Mouse (Mus musculus): ENCODE measurements around the gene Tbx4. TPM values are rescaled to one million over a fixed set of nuclear protein-coding genes. Genes with fewer than 3 reads are reported as not detected.

The Tbx4 gene
- polyA plus RNA-seq, 1 experiment = 0.07 TPM

GRCm38 (mm10) chr11:85839258-85840030, 46.8 kb upstream of the Tbx4 start:
- TF ChIP-seq POLR2A (IDR thresholded peaks at IDR 0.05; ENCODE audit: low read depth, low read length) (no peak), CTCF (IDR thresholded peaks at IDR 0.05; ENCODE audit: extremely low read depth, insufficient read depth, insufficient read length, insufficient replicate concordance) (no peak)
- no peak for DNase-seq (ENCODE audit: low read depth in 1 of 2, low spot score in 2 of 2)
- no peaks in the 10 kb centered on the region for H3K36me3 ChIP-seq (ENCODE audit: control insufficient read depth, insufficient read depth, low read length)
- peaks cover 22% of the 10 kb centered on the region for H3K4me1 ChIP-seq (ENCODE audit: control insufficient read depth, insufficient read depth, insufficient read length)
- WGBS = 34% methylated on average over 7 of the region's 7 CpGs
- no peak overlapping the region for H3K27ac ChIP-seq (ENCODE audit: insufficient read depth, low read length)
- peaks cover 49% of the 10 kb centered on the region for H3K27me3 ChIP-seq (ENCODE audit: control insufficient read depth, insufficient read depth, low read length)
- no peak overlapping the region for H3K4me3 ChIP-seq (ENCODE audit: extremely low read depth, insufficient read depth, insufficient read length)

- TF ChIP-seq POLR2A (IDR thresholded peaks at IDR 0.05; ENCODE audit: low read depth, low read length) (no peak), CTCF (IDR thresholded peaks at IDR 0.05; ENCODE audit: extremely low read depth, insufficient read depth, insufficient read length, insufficient replicate concordance) (no peak)
- WGBS = 15% methylated on average over 27 of the region's 27 CpGs
- Histone ChIP-seq H3K27me3 (ENCODE audit: control insufficient read depth, insufficient read depth, low read length) (peaks cover 47% of the 10 kb centered on the region), H3K4me1 (ENCODE audit: control insufficient read depth, insufficient read depth, insufficient read length) (peaks cover 22% of the 10 kb centered on the region), H3K27ac (ENCODE audit: insufficient read depth, low read length) (no peak overlapping the region), H3K36me3 (ENCODE audit: control insufficient read depth, insufficient read depth, low read length) (no peaks in the 10 kb centered on the region), H3K4me3 (ENCODE audit: extremely low read depth, insufficient read depth, insufficient read length) (no peak overlapping the region)
- DNase-seq (ENCODE audit: low read depth in 1 of 2, low spot score in 2 of 2) = no peak
These were observed 46.0 kb upstream of the Tbx4 start for GRCm38 (mm10) chr11:85840031-85840802.

- Histone ChIP-seq H3K27me3 (ENCODE audit: control insufficient read depth, insufficient read depth, low read length) (peaks cover 47% of the 10 kb centered on the region), H3K27ac (ENCODE audit: insufficient read depth, low read length) (no peak overlapping the region), H3K4me1 (ENCODE audit: control insufficient read depth, insufficient read depth, insufficient read length) (peaks cover 22% of the 10 kb centered on the region), H3K36me3 (ENCODE audit: control insufficient read depth, insufficient read depth, low read length) (no peaks in the 10 kb centered on the region), H3K4me3 (ENCODE audit: extremely low read depth, insufficient read depth, insufficient read length) (no peak overlapping the region)
- 7% methylated on average over 21 of the region's 21 CpGs for WGBS
- TF ChIP-seq POLR2A (IDR thresholded peaks at IDR 0.05; ENCODE audit: low read depth, low read length) (no peak), CTCF (IDR thresholded peaks at IDR 0.05; ENCODE audit: extremely low read depth, insufficient read depth, insufficient read length, insufficient replicate concordance) (no peak)
- no peak for DNase-seq (ENCODE audit: low read depth in 1 of 2, low spot score in 2 of 2)
These were observed 45.4 kb upstream of the Tbx4 start for GRCm38 (mm10) chr11:85840803-85841145.

- H3K27me3 ChIP-seq (ENCODE audit: control insufficient read depth, insufficient read depth, low read length) = peaks cover 47% of the 10 kb centered on the region
- no peaks in the 10 kb centered on the region for H3K36me3 ChIP-seq (ENCODE audit: control insufficient read depth, insufficient read depth, low read length)
- WGBS = 14% methylated on average over 8 of the region's 8 CpGs
- DNase-seq (ENCODE audit: low read depth in 1 of 2, low spot score in 2 of 2) = no peak
- TF ChIP-seq CTCF (IDR thresholded peaks at IDR 0.05; ENCODE audit: extremely low read depth, insufficient read depth, insufficient read length, insufficient replicate concordance) (no peak), POLR2A (IDR thresholded peaks at IDR 0.05; ENCODE audit: low read depth, low read length) (no peak)
- H3K4me1 ChIP-seq (ENCODE audit: control insufficient read depth, insufficient read depth, insufficient read length) = peaks cover 22% of the 10 kb centered on the region
- no peak overlapping the region for H3K4me3 ChIP-seq (ENCODE audit: extremely low read depth, insufficient read depth, insufficient read length)
- no peak overlapping the region for H3K27ac ChIP-seq (ENCODE audit: insufficient read depth, low read length)
These were observed 45.0 kb upstream of the Tbx4 start for GRCm38 (mm10) chr11:85841211-85841681.

GRCm38 (mm10) chr11:85841980-85842379, 44.2 kb upstream of the Tbx4 start:
- no peak for TF ChIP-seq POLR2A (IDR thresholded peaks at IDR 0.05; ENCODE audit: low read depth, low read length)
- TF ChIP-seq CTCF (IDR thresholded peaks at IDR 0.05; ENCODE audit: extremely low read depth, insufficient read depth, insufficient read length, insufficient replicate concordance) = peak; percentile 64

GRCm38 (mm10) chr11:85842596-85843346, 43.5 kb upstream of the Tbx4 start:
- TF ChIP-seq CTCF (IDR thresholded peaks at IDR 0.05; ENCODE audit: extremely low read depth, insufficient read depth, insufficient read length, insufficient replicate concordance) (no peak), POLR2A (IDR thresholded peaks at IDR 0.05; ENCODE audit: low read depth, low read length) (no peak)
- H3K36me3 ChIP-seq (ENCODE audit: control insufficient read depth, insufficient read depth, low read length) = no peaks in the 10 kb centered on the region
- 17% methylated on average over 24 of the region's 24 CpGs for WGBS
- H3K4me3 ChIP-seq (ENCODE audit: extremely low read depth, insufficient read depth, insufficient read length) = no peak overlapping the region
- peaks cover 38% of the 10 kb centered on the region for H3K27me3 ChIP-seq (ENCODE audit: control insufficient read depth, insufficient read depth, low read length)
- H3K4me1 ChIP-seq (ENCODE audit: control insufficient read depth, insufficient read depth, insufficient read length) = peaks cover 17% of the 10 kb centered on the region
- no peak overlapping the region for H3K27ac ChIP-seq (ENCODE audit: insufficient read depth, low read length)
- DNase-seq (ENCODE audit: low read depth in 1 of 2, low spot score in 2 of 2) = no peak

More at GRCm38 (mm10) chr11:85841980-85842379, 44.2 kb upstream of the Tbx4 start:
- Histone ChIP-seq H3K36me3 (ENCODE audit: control insufficient read depth, insufficient read depth, low read length) (no peaks in the 10 kb centered on the region), H3K4me3 (ENCODE audit: extremely low read depth, insufficient read depth, insufficient read length) (no peak overlapping the region), H3K4me1 (ENCODE audit: control insufficient read depth, insufficient read depth, insufficient read length) (peaks cover 22% of the 10 kb centered on the region), H3K27ac (ENCODE audit: insufficient read depth, low read length) (no peak overlapping the region), H3K27me3 (ENCODE audit: control insufficient read depth, insufficient read depth, low read length) (peaks cover 43% of the 10 kb centered on the region)
- under 1% methylated on average over 32 of the region's 32 CpGs for WGBS
- peak in 1 of 2 experiments; percentile 36 for DNase-seq (ENCODE audit: low read depth in 1 of 2, low spot score in 2 of 2)
